Mouse (Mus musculus) megakaryocyte, embryonic 14.5 days (primary cell): ENCODE measurements at regions not wholly inside any gene's neighbourhood (a gene's known extent, or its start where the extent isn't known, plus 50 kb on each side); places are given as distances from the start of the nearest gene placed in this dataset.

ENCODE experiments used
- FLI1 ChIP-seq: IDR thresholded peaks from 2 replicates; pipeline ENCODE4 v1.6.1; 2012; ENCODE audit warnings: low read length, inconsistent platforms, mixed read lengths
- GATA1 ChIP-seq: IDR thresholded peaks from 3 replicates; pipeline ENCODE4 v1.6.1; 2012; ENCODE audit warnings: mixed read lengths, low read length, inconsistent platforms, borderline replicate concordance

DNA sequence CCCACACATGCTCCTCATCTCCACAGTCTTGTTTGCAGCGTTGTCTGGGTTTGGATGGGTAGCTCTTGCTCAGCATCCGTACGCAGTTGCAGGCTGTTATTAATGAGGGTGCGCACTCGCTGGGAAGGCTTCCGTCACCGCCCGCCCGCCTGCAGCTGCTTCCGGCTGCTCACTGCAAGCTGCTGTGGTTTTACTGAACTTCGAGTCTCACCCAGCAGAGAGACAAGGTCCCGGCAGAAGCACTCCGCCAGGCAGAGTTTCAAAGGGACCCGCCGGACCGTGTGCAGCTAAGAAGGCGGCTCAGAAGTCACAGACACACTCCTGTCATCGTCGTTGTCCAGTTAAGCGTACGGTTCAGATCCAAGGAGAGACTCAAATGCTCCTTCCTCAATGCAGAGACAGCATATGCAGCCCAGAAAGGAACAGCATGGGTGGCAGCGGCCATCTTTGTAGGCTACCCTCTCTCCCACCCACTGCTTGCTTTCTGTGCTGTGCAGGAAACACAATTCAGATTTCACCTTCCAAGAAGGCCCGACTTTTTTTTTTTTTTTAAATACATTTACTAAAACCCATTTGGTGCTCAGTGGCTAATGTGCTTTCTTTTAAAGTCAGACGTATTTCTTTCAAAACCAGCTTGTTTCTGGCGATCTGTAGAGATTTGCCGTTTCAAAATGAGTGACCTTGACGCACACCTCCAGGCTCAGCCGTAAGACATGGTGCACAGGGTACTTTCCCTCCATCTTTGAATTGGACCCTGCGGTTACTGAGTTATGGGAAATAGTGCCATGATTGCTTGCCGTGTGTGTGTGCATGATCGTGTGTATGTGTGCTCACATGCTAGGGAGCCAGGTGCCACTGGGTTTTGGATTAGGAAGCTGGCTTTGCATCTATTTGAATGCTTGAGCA lies 169.2 kb upstream of the Map3k1 start:
- TF ChIP-seq GATA1 (no peak), FLI1 (no peak)
